Mouse (Mus musculus): ENCODE results near the gene Anxa3. TPM values are rescaled to one million over a fixed set of nuclear protein-coding genes. Genes with fewer than 3 reads are reported as not detected.

The Anxa3 gene
- total and polyA plus RNA-seq, 3 experiments: 0.54 to 2.5 TPM; not detected in 1

DNA sequence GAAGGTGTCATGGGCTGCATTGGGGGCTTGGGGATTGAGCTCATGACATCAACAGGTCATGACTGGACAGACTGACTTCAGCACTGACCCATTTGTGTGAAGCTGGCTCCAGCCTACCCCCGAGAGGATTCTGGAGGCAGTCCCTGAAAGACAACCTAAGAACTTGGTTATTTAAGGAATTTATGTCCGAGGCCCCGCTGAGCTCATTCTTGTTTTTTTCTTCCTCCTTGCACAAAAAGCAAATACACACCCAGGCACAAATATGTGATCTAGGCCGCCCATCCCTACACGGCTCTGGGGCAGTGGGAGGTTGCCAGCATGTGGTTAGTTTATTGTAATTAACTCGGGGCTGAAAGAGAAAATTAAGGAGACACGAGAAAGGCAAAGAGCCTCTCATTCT is 9.0 kb downstream of the Anxa3 start:
- Histone ChIP-seq H3K9ac (ENCODE audit: control insufficient read depth, low read depth, low read length, poor library complexity, severe bottlenecking) (no peak overlapping the region), H3K4me3 (ENCODE audit: control insufficient read depth in 1 of 2, insufficient read depth in 1 of 2, low read depth in 2 of 2, low read length in 2 of 2) (no peak overlapping the region), H3K36me3 (ENCODE audit: control insufficient read depth in 1 of 2, insufficient read depth in 2 of 2, low read length in 2 of 2) (no peaks in the 10 kb centered on the region), H3K27ac (ENCODE audit: control insufficient read depth, low read depth, low read length) (no peak overlapping the region), H3K79me2 (ENCODE audit: control insufficient read depth, insufficient read depth, low read length, poor library complexity) (no peaks in the 10 kb centered on the region), H3K9me3 (replicated peaks; ENCODE audit: insufficient read depth, low read length) (no peaks in the 10 kb centered on the region), H3K27me3 (ENCODE audit: control insufficient read depth in 1 of 2, insufficient read depth in 2 of 2, low read length in 2 of 2) (no peaks in the 10 kb centered on the region), H3K4me1 (ENCODE audit: control insufficient read depth in 1 of 2, insufficient read depth in 2 of 2, low read length in 2 of 2) (no peaks in the 10 kb centered on the region)
- DNase-seq (ENCODE audit: low read depth, low spot score): no peak
- TF ChIP-seq USF2 (IDR thresholded peaks at IDR 0.05; ENCODE audit: borderline replicate concordance in 1 of 2, insufficient read depth in 1 of 2, low read depth in 1 of 2, low read length in 2 of 2): no peak
- no peak for TF ChIP-seq UBTF (IDR thresholded peaks at IDR 0.05; ENCODE audit: borderline replicate concordance, insufficient read depth, low read depth, low read length)
- no peak for TF ChIP-seq SIN3A (IDR thresholded peaks at IDR 0.05; ENCODE audit: low read length)
- TF ChIP-seq GATA1 (IDR thresholded peaks at IDR 0.05; ENCODE audit: low read depth, low read length): no peak
- no peak for TF ChIP-seq TCF12 (IDR thresholded peaks at IDR 0.05; ENCODE audit: low read depth, low read length)
- TF ChIP-seq E2F4 (IDR thresholded peaks at IDR 0.05; ENCODE audit: borderline replicate concordance, low read depth, low read length): no peak
- TF ChIP-seq NRF1 (IDR thresholded peaks at IDR 0.05; ENCODE audit: insufficient read depth, low read depth, low read length, poor library complexity, severe bottlenecking): no peak
- no peak for TF ChIP-seq MXI1 (IDR thresholded peaks at IDR 0.05; ENCODE audit: low read depth, low read length)
- no peak for TF ChIP-seq ELF1 (IDR thresholded peaks at IDR 0.05; ENCODE audit: low read depth, low read length)
- TF ChIP-seq CHD1 (IDR thresholded peaks at IDR 0.05; ENCODE audit: low read depth, low read length): no peak
- no peak for TF ChIP-seq USF1 (IDR thresholded peaks at IDR 0.05; ENCODE audit: low read depth, low read length)
- no peak for TF ChIP-seq MEF2A (IDR thresholded peaks at IDR 0.05; ENCODE audit: extremely low read depth, insufficient replicate concordance, low read depth, low read length, poor library complexity, severe bottlenecking)

- Histone ChIP-seq H3K4me1 (ENCODE audit: control insufficient read depth in 1 of 2, insufficient read depth in 2 of 2, low read length in 2 of 2) (no peaks in the 10 kb centered on the region), H3K9me3 (replicated peaks; ENCODE audit: insufficient read depth, low read length) (no peaks in the 10 kb centered on the region), H3K4me3 (ENCODE audit: control insufficient read depth in 1 of 2, insufficient read depth in 1 of 2, low read depth in 2 of 2, low read length in 2 of 2) (no peak overlapping the region), H3K79me2 (ENCODE audit: control insufficient read depth, insufficient read depth, low read length, poor library complexity) (no peaks in the 10 kb centered on the region), H3K27me3 (ENCODE audit: control insufficient read depth in 1 of 2, insufficient read depth in 2 of 2, low read length in 2 of 2) (no peaks in the 10 kb centered on the region), H3K27ac (ENCODE audit: control insufficient read depth, low read depth, low read length) (no peak overlapping the region), H3K36me3 (ENCODE audit: control insufficient read depth in 1 of 2, insufficient read depth in 2 of 2, low read length in 2 of 2) (no peaks in the 10 kb centered on the region), H3K9ac (ENCODE audit: control insufficient read depth, low read depth, low read length, poor library complexity, severe bottlenecking) (no peak overlapping the region)
- DNase-seq (ENCODE audit: low read depth, low spot score): no peak
- no peak for TF ChIP-seq EP300 (IDR thresholded peaks at IDR 0.05; ENCODE audit: low read depth in 1 of 2, low read length in 2 of 2)
- TF ChIP-seq E2F4 (IDR thresholded peaks at IDR 0.05; ENCODE audit: borderline replicate concordance, low read depth, low read length): no peak
- TF ChIP-seq ZKSCAN1 (IDR thresholded peaks at IDR 0.05; ENCODE audit: low read depth, low read length): no peak
- no peak for TF ChIP-seq POLR2A (IDR thresholded peaks at IDR 0.05; ENCODE audit: control insufficient read depth in 1 of 2, insufficient read depth in 1 of 2, low read depth in 1 of 2, low read length in 2 of 2, poor library complexity in 1 of 2)
- TF ChIP-seq UBTF (IDR thresholded peaks at IDR 0.05; ENCODE audit: borderline replicate concordance, insufficient read depth, low read depth, low read length): no peak
- no peak for TF ChIP-seq RAD21 (IDR thresholded peaks at IDR 0.05; ENCODE audit: low read depth, low read length)
- no peak for TF ChIP-seq MAZ (IDR thresholded peaks at IDR 0.05; ENCODE audit: low read depth, low read length)
- no peak for TF ChIP-seq USF2 (IDR thresholded peaks at IDR 0.05; ENCODE audit: borderline replicate concordance in 1 of 2, insufficient read depth in 1 of 2, low read depth in 1 of 2, low read length in 2 of 2)
- no peak for TF ChIP-seq TAL1 (IDR thresholded peaks at IDR 0.05; ENCODE audit: low read length)
- TF ChIP-seq NRF1 (IDR thresholded peaks at IDR 0.05; ENCODE audit: insufficient read depth, low read depth, low read length, poor library complexity, severe bottlenecking): no peak
- TF ChIP-seq HCFC1 (IDR thresholded peaks at IDR 0.05; ENCODE audit: low read depth, low read length): no peak
- TF ChIP-seq USF1 (IDR thresholded peaks at IDR 0.05; ENCODE audit: low read depth, low read length): no peak
- TF ChIP-seq ZMIZ1 (IDR thresholded peaks at IDR 0.05; ENCODE audit: low read depth, low read length): no peak
- no peak for TF ChIP-seq CHD2 (IDR thresholded peaks at IDR 0.05; ENCODE audit: low read length)
- TF ChIP-seq SIN3A (IDR thresholded peaks at IDR 0.05; ENCODE audit: low read length): no peak
- no peak for TF ChIP-seq MXI1 (IDR thresholded peaks at IDR 0.05; ENCODE audit: low read depth, low read length)
- no peak for TF ChIP-seq MAFK (IDR thresholded peaks at IDR 0.05; ENCODE audit: borderline replicate concordance, low read depth, low read length)
- TF ChIP-seq ETS1 (IDR thresholded peaks at IDR 0.05; ENCODE audit: low read depth, low read length): no peak
- TF ChIP-seq CHD1 (IDR thresholded peaks at IDR 0.05; ENCODE audit: low read depth, low read length): no peak
- no peak for TF ChIP-seq SMC3 (IDR thresholded peaks at IDR 0.05; ENCODE audit: low read depth, low read length)
Observed at GRCm38 (mm10) chr5:96803091-96803490, 10.0 kb downstream of the Anxa3 start.
